Mouse (Mus musculus): ENCODE measurements around the gene Ttc39d. TPM values are rescaled to one million over a fixed set of nuclear protein-coding genes. Genes with fewer than 3 reads are reported as not detected.
A peak's percentile ranks its signal among the peaks of the same experiment; 100 is the strongest.
"Not testable (repeated sequence)": the region's sequence is repeated elsewhere in the genome, so short reads cannot be mapped to it uniquely, and the experiment has no call there.

The Ttc39d gene
- polyA plus RNA-seq, 1 experiment from 2014 or later = not detected

DNA sequence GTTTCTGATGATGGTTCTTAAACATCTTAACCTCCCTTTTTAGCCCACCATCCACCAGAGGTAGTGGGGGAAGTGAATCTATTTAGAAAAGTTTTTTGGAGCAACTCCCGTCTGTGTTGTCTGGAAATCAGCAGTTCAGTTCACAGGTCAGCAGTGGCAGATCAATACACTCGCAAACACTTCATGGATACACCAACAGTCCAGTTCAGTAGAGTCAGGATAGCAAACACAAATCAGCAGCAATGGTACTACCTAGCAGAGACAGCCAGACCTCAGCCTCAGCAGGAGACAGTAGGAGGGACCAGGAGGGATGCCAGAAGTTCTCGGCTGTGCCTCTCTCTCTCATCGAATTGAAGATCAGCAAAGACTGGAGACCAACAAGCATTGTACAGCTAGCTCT is 35.3 kb upstream of the Ttc39d start:
- H3K27me3 ChIP-seq = no peaks in the 10 kb centered on the region
- H3K9me3 ChIP-seq = no peaks in the 10 kb centered on the region
- H3K4me1 ChIP-seq (replicated peaks) = peaks cover 29% of the 10 kb centered on the region
- no peak overlapping the region for H3K27ac ChIP-seq
- no peaks in the 10 kb centered on the region for H3K36me3 ChIP-seq
- no peak for ATAC-seq (ENCODE audit: insufficient number of reproducible peaks, insufficient read depth, low FRiP score, low TSS enrichment, low read depth)
- H3K4me3 ChIP-seq (replicated peaks) = no peak overlapping the region
- H3K4me2 ChIP-seq = no peak overlapping the region
- WGBS = 88% methylated on average over 4 of the region's 4 CpGs
- no peak overlapping the region for H3K9ac ChIP-seq (replicated peaks)

DNA sequence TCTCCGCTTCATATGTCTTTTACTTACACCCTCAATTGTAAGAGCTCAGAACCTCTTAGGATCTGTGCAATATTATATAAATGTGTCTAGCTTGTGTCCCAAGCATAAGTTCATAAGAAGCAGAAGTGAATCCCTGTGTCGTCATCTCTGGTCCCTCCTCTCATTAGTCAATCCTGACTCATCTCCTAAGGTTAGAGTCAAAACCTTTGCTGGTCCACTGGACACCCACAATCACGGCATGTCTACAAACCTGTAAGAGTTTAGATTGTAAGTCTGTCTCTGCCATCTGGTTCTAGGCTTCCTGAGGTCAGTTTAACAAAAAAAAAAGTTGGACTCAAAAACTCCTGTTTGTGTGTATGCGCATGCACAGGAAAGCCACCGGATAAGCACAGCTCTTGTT is 34.5 kb upstream of the Ttc39d start:
- H3K36me3 ChIP-seq = no peaks in the 10 kb centered on the region
- H3K4me2 ChIP-seq = no peak overlapping the region
- ATAC-seq (ENCODE audit: insufficient number of reproducible peaks, insufficient read depth, low FRiP score, low TSS enrichment, low read depth) = no peak
- WGBS = 88% methylated on average over 5 of the region's 5 CpGs
- H3K4me1 ChIP-seq (replicated peaks) = peaks cover 23% of the 10 kb centered on the region
- H3K4me3 ChIP-seq (replicated peaks) = no peak overlapping the region
- H3K9me3 ChIP-seq = no peaks in the 10 kb centered on the region
- H3K27me3 ChIP-seq = no peaks in the 10 kb centered on the region
- no peak overlapping the region for H3K9ac ChIP-seq (replicated peaks)
- no peak overlapping the region for H3K27ac ChIP-seq

DNA sequence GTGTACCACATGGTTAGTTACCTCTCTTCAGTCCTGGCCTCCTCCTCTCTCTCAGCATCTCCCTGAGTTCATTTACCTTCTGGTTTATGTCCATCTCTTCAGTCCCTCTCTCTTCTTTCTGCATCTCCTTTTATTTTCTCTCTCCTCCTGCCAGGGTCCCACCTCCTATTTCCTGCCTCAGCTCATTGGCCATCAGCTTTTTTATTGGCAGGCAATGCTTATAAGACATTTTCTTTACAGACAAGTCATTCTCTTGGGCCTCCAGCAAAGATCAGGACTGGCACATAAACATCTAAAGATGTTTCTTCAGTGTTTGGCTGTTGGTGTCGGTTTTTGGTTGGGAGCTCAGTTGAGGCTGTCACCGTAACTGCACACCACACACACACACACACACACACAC is 33.6 kb upstream of the Ttc39d start:
- Histone ChIP-seq H3K4me3 (replicated peaks) (no peak overlapping the region), H3K27me3 (no peaks in the 10 kb centered on the region), H3K9me3 (no peaks in the 10 kb centered on the region), H3K27ac (no peak overlapping the region), H3K4me2 (no peak overlapping the region), H3K4me1 (replicated peaks) (peaks cover 14% of the 10 kb centered on the region), H3K9ac (replicated peaks) (no peak overlapping the region), H3K36me3 (no peaks in the 10 kb centered on the region)
- ATAC-seq (ENCODE audit: insufficient number of reproducible peaks, insufficient read depth, low FRiP score, low TSS enrichment, low read depth) = no peak
- WGBS = 79% methylated on average over 2 of the region's 2 CpGs

DNA sequence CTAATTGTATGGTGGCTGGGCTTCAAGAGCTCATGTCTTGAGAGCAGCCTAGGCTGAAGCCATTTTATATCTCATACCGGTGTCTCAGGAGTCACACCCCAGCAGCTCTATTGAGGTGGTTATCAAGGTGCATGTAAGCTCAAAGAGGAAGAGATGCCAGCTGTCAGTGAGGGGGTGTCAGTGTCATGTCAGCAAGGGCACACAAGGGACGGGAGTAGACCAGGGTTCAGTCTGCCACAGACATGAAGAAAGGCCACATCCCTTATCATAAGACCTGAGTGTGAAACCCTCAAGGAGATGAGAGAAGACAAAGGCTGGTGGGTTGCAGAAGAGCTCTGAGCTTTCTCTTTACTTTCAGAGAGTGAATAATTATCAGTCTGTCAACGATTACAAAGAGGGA is 33.1 kb upstream of the Ttc39d start:
- 90% methylated on average over 3 of the region's 3 CpGs for WGBS
- ATAC-seq (ENCODE audit: insufficient number of reproducible peaks, insufficient read depth, low FRiP score, low TSS enrichment, low read depth) = no peak
- Histone ChIP-seq H3K4me2 (no peak overlapping the region), H3K4me3 (replicated peaks) (no peak overlapping the region), H3K9me3 (no peaks in the 10 kb centered on the region), H3K9ac (replicated peaks) (no peak overlapping the region), H3K27ac (no peak overlapping the region), H3K4me1 (replicated peaks) (peaks cover 10% of the 10 kb centered on the region; the same call in 1 of the 2 replicates), H3K36me3 (no peaks in the 10 kb centered on the region), H3K27me3 (no peaks in the 10 kb centered on the region)

DNA sequence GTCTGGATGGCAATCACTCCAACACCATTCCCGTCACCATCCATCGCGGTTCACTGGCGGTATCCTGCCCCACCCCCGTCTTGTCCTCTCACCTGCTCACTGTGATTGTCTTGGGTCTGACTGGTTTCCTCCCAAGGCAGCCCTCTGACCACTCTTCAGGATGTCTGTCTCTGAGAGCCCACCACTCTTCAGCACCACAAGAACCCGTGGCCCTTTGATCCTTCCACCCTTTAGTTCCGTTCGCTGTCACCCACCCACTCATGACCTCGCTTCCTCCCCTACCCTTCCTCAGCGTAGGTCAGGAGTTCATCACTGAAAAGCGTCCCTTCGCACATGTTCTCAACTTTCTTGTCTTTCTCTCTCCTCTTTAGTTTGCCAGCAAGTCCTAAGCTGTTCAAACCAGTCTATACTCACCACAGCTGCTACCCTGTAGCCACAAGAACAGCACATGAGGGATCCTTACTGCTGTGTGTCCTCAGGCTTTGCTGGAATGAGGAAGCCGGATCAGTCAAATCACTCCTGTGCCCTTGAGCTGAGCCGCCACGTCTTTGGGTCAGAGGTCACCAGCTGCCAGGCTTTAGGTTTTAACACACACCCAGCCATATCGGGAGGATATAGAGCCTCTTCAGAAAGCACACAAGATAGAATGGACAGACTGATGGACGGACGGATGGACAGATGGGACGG is 32.4 kb upstream of the Ttc39d start:
- Histone ChIP-seq H3K9ac (replicated peaks) (no peak overlapping the region), H3K4me3 (replicated peaks) (no peak overlapping the region), H3K4me2 (no peak overlapping the region), H3K27me3 (no peaks in the 10 kb centered on the region), H3K27ac (no peak overlapping the region), H3K9me3 (no peaks in the 10 kb centered on the region), H3K36me3 (no peaks in the 10 kb centered on the region), H3K4me1 (replicated peaks) (0 out of 2 replicates have a peak, but pooled peaks cover 7% of the 10 kb centered on the region)
- ATAC-seq (ENCODE audit: insufficient number of reproducible peaks, insufficient read depth, low FRiP score, low TSS enrichment, low read depth) = peak; percentile 45; the same call in 1 of the 2 replicates
- WGBS = 73% methylated on average over 19 of the region's 19 CpGs

DNA sequence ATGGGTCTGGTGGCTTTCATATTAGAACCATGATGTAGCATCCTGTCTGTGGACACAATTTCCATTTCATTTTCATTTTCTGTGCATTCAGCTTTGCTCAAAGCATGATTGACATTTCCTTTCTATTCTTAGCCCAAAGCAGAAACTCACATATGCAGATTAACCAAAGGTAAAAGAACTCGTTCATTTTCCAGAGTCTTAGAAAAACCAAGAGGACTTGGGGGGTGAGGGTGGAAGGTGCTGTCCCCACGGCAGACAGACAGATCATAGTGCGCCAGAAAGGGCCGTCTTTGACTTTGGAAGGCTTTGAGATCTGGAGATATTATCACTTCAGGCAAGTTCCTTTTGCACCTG is 31.9 kb upstream of the Ttc39d start:
- WGBS = 86% methylated on average over 4 of the region's 4 CpGs
- no peak overlapping the region for H3K4me3 ChIP-seq (replicated peaks)

DNA sequence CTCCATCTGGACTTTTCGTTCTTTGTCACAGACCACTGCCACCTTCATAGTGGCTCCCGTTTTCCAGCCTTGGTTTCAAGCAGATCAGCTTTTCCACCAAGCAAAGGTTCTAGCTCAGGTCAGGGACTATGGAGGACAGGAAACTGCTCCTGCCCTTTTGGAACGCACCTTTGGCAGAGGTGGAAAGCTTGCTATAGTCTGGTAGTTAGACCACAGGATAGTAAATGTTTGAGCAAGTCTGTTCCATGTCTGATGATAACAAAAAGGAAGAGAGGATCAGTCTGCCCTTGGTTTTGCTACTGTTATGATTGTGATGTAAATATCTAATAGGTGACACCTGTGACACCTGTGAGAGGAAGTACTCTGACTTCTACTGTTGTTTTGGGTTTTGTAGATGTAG is 31.3 kb upstream of the Ttc39d start:
- H3K4me1 ChIP-seq (replicated peaks) = 0 out of 2 replicates have a peak, but pooled peaks cover 7% of the 10 kb centered on the region
- no peaks in the 10 kb centered on the region for H3K9me3 ChIP-seq
- H3K27me3 ChIP-seq = no peaks in the 10 kb centered on the region
- H3K27ac ChIP-seq = no peak overlapping the region
- 89% methylated on average over 3 of the region's 3 CpGs for WGBS
- no peak overlapping the region for H3K4me2 ChIP-seq
- H3K36me3 ChIP-seq = no peaks in the 10 kb centered on the region
- ATAC-seq (ENCODE audit: insufficient number of reproducible peaks, insufficient read depth, low FRiP score, low TSS enrichment, low read depth) = no peak
- no peak overlapping the region for H3K9ac ChIP-seq (replicated peaks)
- no peak overlapping the region for H3K4me3 ChIP-seq (replicated peaks)

More for the DNA sequence above, 31.9 kb upstream of the Ttc39d start:
- Histone ChIP-seq H3K27ac (no peak overlapping the region), H3K9ac (replicated peaks) (no peak overlapping the region), H3K36me3 (no peaks in the 10 kb centered on the region), H3K4me1 (replicated peaks) (0 out of 2 replicates have a peak, but pooled peaks cover 7% of the 10 kb centered on the region), H3K4me2 (no peak overlapping the region), H3K27me3 (no peaks in the 10 kb centered on the region), H3K9me3 (no peaks in the 10 kb centered on the region)
- no peak for ATAC-seq (ENCODE audit: insufficient number of reproducible peaks, insufficient read depth, low FRiP score, low TSS enrichment, low read depth)

DNA sequence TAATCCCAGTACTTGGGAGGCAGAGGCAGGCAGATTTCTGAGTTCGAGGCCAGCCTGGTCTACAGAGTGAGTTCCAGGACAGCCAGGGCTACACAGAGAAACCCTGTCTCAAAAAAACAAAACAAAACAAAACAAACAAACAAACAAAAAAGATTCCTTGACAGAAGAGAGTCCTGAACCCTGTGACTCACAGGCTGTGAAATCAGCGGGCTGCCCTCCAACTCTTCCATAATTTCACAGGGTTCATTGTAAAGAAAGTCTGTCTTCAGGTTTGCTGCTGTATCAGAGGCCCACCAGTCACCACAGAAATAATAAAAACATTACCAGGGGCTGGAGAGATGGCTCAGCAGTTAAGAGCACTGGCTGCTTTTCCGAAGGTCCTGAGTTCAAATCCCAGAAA is 28.4 kb upstream of the Ttc39d start:
- not testable (repeated sequence) for H3K4me1 ChIP-seq (replicated peaks); H3K9ac ChIP-seq (replicated peaks); H3K27me3 ChIP-seq; H3K27ac ChIP-seq; H3K9me3 ChIP-seq; H3K4me3 ChIP-seq (replicated peaks); H3K36me3 ChIP-seq; H3K4me2 ChIP-seq; ATAC-seq (ENCODE audit: insufficient number of reproducible peaks, insufficient read depth, low FRiP score, low TSS enrichment, low read depth)
- WGBS = 92% methylated on average over 3 of the region's 3 CpGs

DNA sequence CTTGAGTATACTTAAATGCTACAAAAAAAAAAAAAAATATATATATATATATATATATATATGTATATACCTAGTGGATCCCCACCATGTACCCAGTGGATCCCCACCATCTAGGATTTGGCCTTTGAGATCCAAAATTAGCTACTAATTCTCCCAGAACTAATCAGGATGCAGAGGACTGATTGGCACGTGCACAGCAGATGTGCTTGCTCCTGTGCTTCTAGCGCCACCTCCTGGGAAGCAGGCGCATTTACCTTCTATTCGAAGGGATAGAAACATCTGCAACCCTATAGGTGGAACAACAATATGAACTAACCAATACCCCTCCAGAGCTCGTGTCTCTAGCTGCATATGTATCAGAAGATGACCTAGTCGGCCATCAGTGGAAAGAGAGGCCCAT is 27.3 kb upstream of the Ttc39d start:
- H3K4me3 ChIP-seq (replicated peaks) = no peak overlapping the region
- no peak overlapping the region for H3K27ac ChIP-seq
- no peaks in the 10 kb centered on the region for H3K36me3 ChIP-seq
- H3K4me2 ChIP-seq = no peak overlapping the region
- H3K9ac ChIP-seq (replicated peaks) = no peak overlapping the region
- under 1% methylated on average over 6 of the region's 6 CpGs for WGBS
- 0 out of 2 replicates have a peak, but pooled peaks cover 1% of the 10 kb centered on the region for H3K4me1 ChIP-seq (replicated peaks)
- no peaks in the 10 kb centered on the region for H3K27me3 ChIP-seq
- H3K9me3 ChIP-seq = no peaks in the 10 kb centered on the region
- ATAC-seq (ENCODE audit: insufficient number of reproducible peaks, insufficient read depth, low FRiP score, low TSS enrichment, low read depth) = 0 out of 2 replicates have a peak, but pooled peaks have one; percentile 60

DNA sequence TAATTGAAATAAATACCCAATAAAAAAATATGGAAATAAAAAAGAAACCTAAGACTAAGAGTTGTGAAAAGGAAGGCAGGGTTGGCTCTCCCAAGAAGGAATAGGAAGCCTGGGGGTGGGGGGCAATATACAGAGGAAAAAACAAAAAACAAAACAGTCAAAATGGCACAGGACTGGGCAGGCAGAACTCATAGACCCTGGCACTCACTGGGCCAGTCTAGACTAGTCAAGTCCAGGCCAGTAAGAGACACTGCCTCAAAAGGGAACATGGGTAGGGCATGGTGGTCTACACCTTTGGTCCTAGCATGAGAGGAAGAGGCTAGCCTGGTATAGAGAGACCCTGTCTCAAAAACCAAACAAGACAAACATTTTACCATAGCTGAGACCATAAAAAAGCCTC is 26.8 kb upstream of the Ttc39d start:
- no peak overlapping the region for H3K9ac ChIP-seq (replicated peaks)
- ATAC-seq (ENCODE audit: insufficient number of reproducible peaks, insufficient read depth, low FRiP score, low TSS enrichment, low read depth) = peak; percentile 46
- no peak overlapping the region for H3K4me2 ChIP-seq
- H3K27ac ChIP-seq = no peak overlapping the region
- no peaks in the 10 kb centered on the region for H3K9me3 ChIP-seq
- no peaks in the 10 kb centered on the region for H3K4me1 ChIP-seq (replicated peaks)
- H3K36me3 ChIP-seq = no peaks in the 10 kb centered on the region
- H3K27me3 ChIP-seq = no peaks in the 10 kb centered on the region
- H3K4me3 ChIP-seq (replicated peaks) = no peak overlapping the region

DNA sequence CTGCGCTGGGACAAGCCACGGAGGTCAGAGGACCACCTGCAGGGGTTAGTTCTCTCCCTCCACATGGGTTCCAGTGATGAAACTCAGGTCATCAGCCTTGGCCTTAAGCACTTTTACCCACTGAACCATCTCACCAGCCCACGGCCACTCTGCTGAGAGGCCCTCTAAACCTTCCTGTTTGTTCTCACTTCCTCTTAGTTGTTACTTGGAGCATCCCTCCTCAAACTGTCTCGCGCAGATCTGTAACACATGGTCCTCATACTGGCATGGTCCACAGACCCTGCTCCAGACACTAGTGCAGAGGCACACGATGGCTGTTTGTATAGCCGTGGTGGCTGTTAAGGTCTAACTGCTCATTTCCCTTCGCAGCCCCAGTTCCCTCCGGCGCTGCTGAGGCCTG is 23.6 kb upstream of the Ttc39d start:
- Histone ChIP-seq H3K36me3 (no peaks in the 10 kb centered on the region), H3K4me1 (replicated peaks) (no peaks in the 10 kb centered on the region), H3K27ac (no peak overlapping the region), H3K9ac (replicated peaks) (no peak overlapping the region), H3K4me2 (no peak overlapping the region), H3K27me3 (no peaks in the 10 kb centered on the region), H3K4me3 (replicated peaks) (no peak overlapping the region), H3K9me3 (no peaks in the 10 kb centered on the region)
- ATAC-seq (ENCODE audit: insufficient number of reproducible peaks, insufficient read depth, low FRiP score, low TSS enrichment, low read depth) = no peak
- 83% methylated on average over 10 of the region's 10 CpGs for WGBS

DNA sequence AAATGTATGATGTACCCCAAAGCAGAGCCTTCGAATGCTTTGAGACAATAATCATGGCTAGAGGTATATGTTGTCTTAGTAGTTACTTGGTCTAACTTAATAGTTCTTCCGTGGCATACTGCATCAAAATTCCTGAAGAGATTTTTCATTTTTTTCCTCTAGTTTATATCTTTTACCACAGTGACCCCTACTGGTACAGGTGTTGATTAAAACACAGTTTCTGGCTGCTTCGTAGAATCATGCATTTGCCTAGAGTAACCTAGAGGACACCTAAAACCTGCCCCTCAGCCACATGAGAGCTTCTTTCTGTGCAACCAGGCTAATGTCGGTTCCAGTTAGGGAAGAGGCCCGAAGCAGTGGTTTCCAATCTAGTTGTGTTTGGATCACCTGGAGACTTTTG is 14.2 kb upstream of the Ttc39d start:
- Histone ChIP-seq H3K27ac (no peak overlapping the region), H3K4me1 (replicated peaks) (peaks cover 9% of the 10 kb centered on the region), H3K36me3 (peaks cover 30% of the 10 kb centered on the region), H3K4me2 (no peak overlapping the region), H3K9me3 (no peaks in the 10 kb centered on the region), H3K27me3 (no peaks in the 10 kb centered on the region), H3K9ac (replicated peaks) (no peak overlapping the region), H3K4me3 (replicated peaks) (no peak overlapping the region)
- ATAC-seq (ENCODE audit: insufficient number of reproducible peaks, insufficient read depth, low FRiP score, low TSS enrichment, low read depth) = no peak
- 67% methylated on average over 5 of the region's 5 CpGs for WGBS
